Comparison of ENCODE assay signal across 9 mouse cellular contexts in genomic region chr15:97606232-97606629, GRCm38 (mm10).
DNase-seq lines count a peak whose midpoint lies in the region; ATAC-seq and TF ChIP-seq lines count a peak whose summit lies in the region.
"Had no signal": no experiment of that assay in that cellular context is flagged by ENCODE, and none has a peak within 500 bp of the region (broad histone marks: within the 10 kb centered on the region; RNA-seq: fewer than 3 reads in every experiment).

No protein-coding gene starts in this region.

- peak; percentile 15; the same call in 1 of the 2 replicates for ATAC-seq in forebrain, embryonic 11.5 days (replicated peaks; ENCODE audit: low FRiP score)
- ATAC-seq in intestine, embryonic 15.5 days = no peak
- peak; percentile 31; the same call in 1 of the 2 replicates for ATAC-seq in neural tube, embryonic 12.5 days (ENCODE audit: low FRiP score, low read depth)

- H3K9ac ChIP-seq in forebrain, embryonic 11.5 days (ENCODE audit: low read length) = peak overlapping the region; percentile 47; the same call in 1 of the 2 replicates
- H3K9ac ChIP-seq in intestine, embryonic 15.5 days = no peak overlapping the region
- H3K9ac ChIP-seq in neural tube, embryonic 12.5 days = no peak overlapping the region
- H3K9ac ChIP-seq: liver, embryonic 15.5 days had no signal

- peaks cover 8% of the 10 kb centered on the region; the same call in 1 of the 2 replicates for H3K4me1 ChIP-seq in forebrain, embryonic 11.5 days (replicated peaks; ENCODE audit: control insufficient read depth, insufficient read depth, low read length)
- peaks cover 3% of the 10 kb centered on the region; the same call in 1 of the 2 replicates for H3K4me1 ChIP-seq in intestine, embryonic 15.5 days (replicated peaks)
- peaks cover 15% of the 10 kb centered on the region; the same call in 1 of the 2 replicates for H3K4me1 ChIP-seq in neural tube, embryonic 12.5 days
- H3K4me1 ChIP-seq: liver, embryonic 15.5 days had no signal

- H3K27ac ChIP-seq in left cerebral cortex, adult 2 months = peak overlapping the region; percentile 77; the same call in 1 of the 2 replicates
- peak overlapping the region; percentile 78; the same call in 1 of the 2 replicates for H3K27ac ChIP-seq in forebrain, embryonic 11.5 days (ENCODE audit: low read depth, low read length)
- no peak overlapping the region for H3K27ac ChIP-seq in intestine, embryonic 15.5 days
- 0 out of 2 replicates have a peak overlapping the region, but pooled peaks have one; percentile 47 for H3K27ac ChIP-seq in neural tube, embryonic 12.5 days
- H3K27ac ChIP-seq: liver, embryonic 15.5 days had no signal

- H3K27me3 ChIP-seq in forebrain, embryonic 11.5 days (ENCODE audit: control insufficient read depth, insufficient read depth, low read length) = no peaks in the 10 kb centered on the region; the same call in 1 of the 2 replicates
- H3K27me3 ChIP-seq in intestine, embryonic 15.5 days (replicated peaks) = no peaks in the 10 kb centered on the region
- H3K27me3 ChIP-seq in neural tube, embryonic 12.5 days (replicated peaks) = no peaks in the 10 kb centered on the region

- peak overlapping the region; percentile 38 for H3K4me3 ChIP-seq in left cerebral cortex, adult 2 months
- H3K4me3 ChIP-seq in forebrain, embryonic 11.5 days (ENCODE audit: low read depth, low read length) = peak overlapping the region; percentile 24; the same call in 1 of the 2 replicates
- H3K4me3 ChIP-seq in intestine, embryonic 15.5 days (replicated peaks) = peak overlapping the region; percentile 30
- H3K4me3 ChIP-seq in neural tube, embryonic 12.5 days = peak overlapping the region; percentile 27; the same call in 1 of the 2 replicates
- H3K4me3 ChIP-seq: liver, embryonic 15.5 days had no signal

- H3K36me3 ChIP-seq in forebrain, embryonic 11.5 days (ENCODE audit: control insufficient read depth, insufficient read depth, low read length) = no peaks in the 10 kb centered on the region
- no peaks in the 10 kb centered on the region for H3K36me3 ChIP-seq in intestine, embryonic 15.5 days
- H3K36me3 ChIP-seq in neural tube, embryonic 12.5 days = no peaks in the 10 kb centered on the region
- H3K36me3 ChIP-seq: liver, embryonic 15.5 days had no signal

- DNase-seq in left cerebral cortex, adult 2 months (ENCODE audit: extremely low spot score in 1 of 2, low spot score in 2 of 2) = no peak
- DNase-seq in left cerebral cortex, postnatal 36 days (ENCODE audit: low spot score in 2 of 2) = no peak
- no peak for DNase-seq in forebrain, embryonic 11.5 days (ENCODE audit: low spot score)
- no peak for DNase-seq in spleen, adult 12 weeks (ENCODE audit: low spot score)
- DNase-seq in right cerebral cortex, postnatal 36 days (ENCODE audit: low spot score in 2 of 2) = no peak
- DNase-seq in left cerebral cortex, postnatal 14 days (ENCODE audit: low spot score in 2 of 2) = no peak

- intact Hi-C loops in left cerebral cortex, adult 2 months (cut with DNase I) = loop anchor here (10.0 kb wide), 1 partner anchor 411 kb away; no protein-coding TSS in a partner anchor
- intact Hi-C loops in left cerebral cortex, postnatal 36 days (cut with DNase I) = no loop called here
- intact Hi-C loops in left cerebral cortex, postnatal 14 days (cut with DNase I) = loop anchor here (10.0 kb wide), 1 partner anchor 411 kb away; no protein-coding TSS in a partner anchor

- WGBS in forebrain, embryonic 11.5 days = 39% methylated on average over 6 of the region's 6 CpGs
- 50% methylated on average over 6 of the region's 6 CpGs for WGBS in intestine, embryonic 15.5 days
- 43% methylated on average over 6 of the region's 6 CpGs for WGBS in neural tube, embryonic 12.5 days

- peak overlapping the region; percentile 65 for H3K4me2 ChIP-seq in forebrain, embryonic 11.5 days (ENCODE audit: low read depth, low read length, severe bottlenecking)
- peak overlapping the region; percentile 76 for H3K4me2 ChIP-seq in intestine, embryonic 15.5 days (replicated peaks)
- peak overlapping the region; percentile 62 for H3K4me2 ChIP-seq in neural tube, embryonic 12.5 days (replicated peaks)

- H3K9me3 ChIP-seq in forebrain, embryonic 11.5 days (ENCODE audit: control insufficient read depth, low read length) = no peaks in the 10 kb centered on the region
- H3K9me3 ChIP-seq in intestine, embryonic 15.5 days = no peaks in the 10 kb centered on the region
- no peaks in the 10 kb centered on the region for H3K9me3 ChIP-seq in neural tube, embryonic 12.5 days
- H3K9me3 ChIP-seq: liver, embryonic 15.5 days had no signal

- no peak for TF ChIP-seq CTCF in left cerebral cortex, adult 2 months (IDR thresholded peaks at IDR 0.05)
